Mouse (Mus musculus) bone marrow, adult 2 months (tissue): ENCODE results near the gene Atp6v0b. TPM values are rescaled to one million over a fixed set of nuclear protein-coding genes. Genes with fewer than 3 reads are reported as not detected.
A peak's percentile ranks its signal among the peaks of the same experiment; 100 is the strongest.

ENCODE experiments used
- H3K27ac ChIP-seq: fragments of 200-500 bp; 2 replicates; pipeline ENCODE4 v1.5.1; 2012; ENCODE audit warnings: low read depth, mild to moderate bottlenecking, control low read depth, inconsistent platforms, low read length; ENCODE audit not compliant: control insufficient read depth, poor library complexity, insufficient read depth
- H3K4me1 ChIP-seq: fragments of 200-500 bp; 2 replicates; pipeline ENCODE4 v1.6.1; 2011; ENCODE audit warnings: low read length; ENCODE audit not compliant: control insufficient read depth, insufficient read depth
- H3K4me3 ChIP-seq: fragments of 200-500 bp; replicated peaks from 2 replicates; pipeline ENCODE3; 2011; ENCODE audit warnings: mild to moderate bottlenecking, low read depth, low read length, control low read depth; ENCODE audit not compliant: control insufficient read depth
- CTCF ChIP-seq: fragments of 200-500 bp; IDR thresholded peaks from 2 replicates; pipeline ENCODE4 v1.5.1; 2011; ENCODE audit warnings: low read length, control low read depth; ENCODE audit not compliant: control insufficient read depth, insufficient read depth
- POLR2A ChIP-seq: fragments of 200-500 bp; IDR thresholded peaks from 2 replicates; pipeline ENCODE4 v1.6.1; 2011; ENCODE audit warnings: low read depth, mild to moderate bottlenecking, control low read depth, low read length, borderline replicate concordance; ENCODE audit not compliant: control insufficient read depth
- WGBS: fragments of 180-500 bp; shearing (Covaris S2); methylation state at CpG from one replicate; pipeline ENCODE4 v1.1.7; 2018; 5-methylcytosine and 5-hydroxymethylcytosine counted together
- polyA plus RNA-seq: library from polyadenylated mRNA; stranded (reverse); fragments of >200 nt; gene quantifications from 2 replicates; pipeline ENCODE4 v1.2.4, GENCODE M21; 2011; ENCODE audit warnings: low replicate concordance; ENCODE audit not compliant: missing spikeins, insufficient read depth, insufficient read length

Atp6v0b gene
- polyA plus RNA-seq, 1 experiment: 442 TPM

DNA sequence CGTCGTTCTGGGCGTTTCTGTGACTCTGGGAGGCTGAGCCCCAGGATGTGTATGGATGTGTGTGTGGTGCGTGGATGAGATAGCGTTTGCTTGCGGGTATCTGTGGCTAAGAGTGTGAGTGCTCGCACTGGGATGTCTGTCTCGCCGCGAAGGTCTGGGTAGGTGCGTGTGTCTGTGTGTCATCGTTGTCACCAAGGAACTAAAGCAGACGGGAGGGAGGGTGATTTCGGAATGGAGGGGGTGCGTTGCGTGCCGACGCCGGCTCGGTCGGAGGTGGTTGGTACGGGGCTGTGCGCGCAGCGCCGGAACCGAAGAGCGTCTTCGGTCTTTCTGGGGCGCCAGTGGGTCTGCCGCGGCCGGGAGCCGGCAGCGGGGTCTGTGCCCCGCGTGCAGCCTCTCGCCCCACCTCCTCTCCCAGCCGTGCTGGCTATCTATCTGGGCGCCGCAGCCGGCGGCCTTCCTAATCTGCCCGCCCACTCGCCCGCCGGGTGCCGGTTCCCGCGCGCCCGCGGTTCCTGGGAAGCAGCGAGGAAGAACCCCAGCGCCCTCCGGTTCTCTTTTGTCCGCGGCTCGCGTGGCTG is 51.5 kb downstream of the Atp6v0b start:
- Histone ChIP-seq H3K4me3 (peak overlapping the region; percentile 87), H3K27ac (peak overlapping the region; percentile 92), H3K4me1 (peaks cover 6% of the 10 kb centered on the region)
- peak; percentile 31; the same call in 1 of the 2 replicates for TF ChIP-seq POLR2A
- no peak for TF ChIP-seq CTCF
- WGBS: under 1% methylated on average over 59 of the region's 60 CpGs

GRCm38 (mm10) chr4:117834845-117835530 is 52.1 kb downstream of the Atp6v0b start:
- TF ChIP-seq CTCF (no peak), POLR2A (peak; percentile 70; the same call in 1 of the 2 replicates)
- peak overlapping the region; percentile 92 for H3K27ac ChIP-seq
- H3K4me1 ChIP-seq: peaks cover 6% of the 10 kb centered on the region
- WGBS: 5% methylated on average over 36 of the region's 36 CpGs
- H3K4me3 ChIP-seq: peak overlapping the region; percentile 87

DNA sequence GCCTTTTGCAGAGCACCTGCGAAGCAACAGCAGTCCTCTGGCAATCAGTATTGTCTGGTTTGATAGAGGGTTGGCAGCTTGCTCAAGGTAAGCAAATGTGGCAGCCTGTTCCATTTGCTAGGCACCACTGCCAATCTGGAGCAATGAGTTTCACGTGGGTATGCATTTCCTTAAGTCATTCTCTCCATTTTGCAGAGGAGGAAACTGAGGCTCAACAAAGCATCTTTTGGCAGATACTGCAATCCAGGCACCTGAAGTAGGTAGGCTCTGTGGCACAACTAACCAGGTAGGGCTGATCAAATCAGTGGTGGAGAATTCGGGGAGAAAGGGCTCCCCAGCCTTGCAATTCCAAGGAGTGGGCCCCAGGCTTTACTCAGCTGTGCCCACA is 52.7 kb downstream of the Atp6v0b start, which contains the start of gene Slc6a9:
TSS of gene Slc6a9 (plus strand) at position 50 of the 388 bp plus-strand sequence.
- H3K27ac ChIP-seq: peak within 1 kb of the TSS; percentile 92

More for the DNA sequence above, 52.7 kb downstream of the Atp6v0b start, which contains the start of gene Slc6a9:
- TF ChIP-seq CTCF: no peak
- no peak for TF ChIP-seq POLR2A
- 38% methylated on average over 3 of the region's 3 CpGs for WGBS
- Histone ChIP-seq H3K4me3 (peak within 1 kb of the TSS; percentile 87), H3K4me1 (peaks cover 6% of the 10 kb centered on the region)

Other genes starting within 250 kb of the Atp6v0b start
- gene Dmap1, start 205.1 kb downstream of the Atp6v0b start, polyA plus RNA-seq: 18.0 and 29.7 TPM in 2 replicates
- gene Gm12845, start 162.9 kb downstream of the Atp6v0b start, polyA plus RNA-seq: not detected in 2 replicates
- not detected in 2 replicates for gene Klf17, start 121.7 kb downstream of the Atp6v0b start, polyA plus RNA-seq
- gene Slc6a9, start 52.8 kb downstream of the Atp6v0b start, polyA plus RNA-seq: 87.0 and 92.4 TPM in 2 replicates
- gene Ccdc24, start 14.8 kb downstream of the Atp6v0b start, polyA plus RNA-seq: 1.1 TPM in 1 of 2 replicates, not detected in the other
- 1.6 and 2.4 TPM in 2 replicates for gene B4galt2, start 3.8 kb downstream of the Atp6v0b start, polyA plus RNA-seq
- gene Dph2, start 4.7 kb upstream of the Atp6v0b start, polyA plus RNA-seq: 4.7 and 7.0 TPM in 2 replicates
- 58.8 and 93.1 TPM in 2 replicates for gene Ipo13, start 27.7 kb upstream of the Atp6v0b start, polyA plus RNA-seq
- 4.0 and 5.4 TPM in 2 replicates for gene Artn, start 42.4 kb upstream of the Atp6v0b start, polyA plus RNA-seq
- gene St3gal3, start 247.6 kb upstream of the Atp6v0b start, polyA plus RNA-seq: 5.9 and 6.8 TPM in 2 replicates